Mouse (Mus musculus) CH12.LX (cell line): Measurements from ENCODE around the gene Tyk2. TPM values are rescaled to one million over a fixed set of nuclear protein-coding genes. Genes with fewer than 3 reads are reported as not detected.

Experiments used
- DNase-seq: peaks from one replicate; pipeline ENCODE4 v3.0.0-alpha.2; 2013; ENCODE audit errors: extremely low read depth
- H3K27ac ChIP-seq: 2 replicates; pipeline ENCODE4 v1.5.1; 2012; ENCODE audit warnings: low read depth, mild to moderate bottlenecking, control low read depth, moderate library complexity; ENCODE audit not compliant: insufficient read depth
- H3K27me3 ChIP-seq: replicated peaks from 2 replicates; pipeline ENCODE3; 2012; ENCODE audit warnings: inconsistent platforms
- H3K36me3 ChIP-seq, 2 experiments: replicated peaks in 1 of 2; 2 replicates each; pipeline versions ENCODE3 to v1.6.1; 2012; ENCODE audit warnings: inconsistent platforms in 1 of 2, low read length in 1 of 2, mild to moderate bottlenecking in 1 of 2, mixed read lengths in 1 of 2, moderate library complexity in 1 of 2; ENCODE audit not compliant: control insufficient read depth in 1 of 2, insufficient read depth in 1 of 2
- H3K4me1 ChIP-seq, 2 experiments: 2 replicates each; pipeline ENCODE4 v1.6.1; 2012; ENCODE audit warnings: inconsistent platforms in 1 of 2, moderate library complexity in 1 of 2; ENCODE audit not compliant: insufficient read depth in 2 of 2, control insufficient read depth in 1 of 2
- H3K4me2 ChIP-seq: 2 replicates; pipeline ENCODE4 v1.6.1; 2012; ENCODE audit warnings: low read depth, mild to moderate bottlenecking, control low read depth; ENCODE audit not compliant: poor library complexity, insufficient read depth, severe bottlenecking
- H3K4me3 ChIP-seq, 3 experiments: fragments of 150-350 bp in 1 of 3; sonication (generic) in 1 of 3; replicated peaks in 1 of 3; 2 replicates each; pipeline versions ENCODE3 to v1.5.1; 2011 to 2012; ENCODE audit warnings: low read depth in 2 of 3, low read length in 2 of 3, mild to moderate bottlenecking in 2 of 3, moderate library complexity in 2 of 3, control low read depth in 1 of 3, improper control_type of control experiment in 1 of 3, inconsistent platforms in 1 of 3, mixed read lengths in 1 of 3; ENCODE audit not compliant: poor library complexity in 1 of 3
- H3K79me2 ChIP-seq: replicated peaks from 2 replicates; pipeline ENCODE4 v1.6.1; 2012; ENCODE audit warnings: mild to moderate bottlenecking, moderate library complexity; ENCODE audit not compliant: control insufficient read depth, poor library complexity, insufficient read depth, severe bottlenecking; ENCODE audit errors: extremely low read depth
- H3K9ac ChIP-seq: 2 replicates; pipeline ENCODE4 v1.6.1; 2012; ENCODE audit warnings: low read depth, mild to moderate bottlenecking, control low read depth, moderate library complexity; ENCODE audit not compliant: insufficient read depth
- H3K9me3 ChIP-seq: replicated peaks from 2 replicates; pipeline ENCODE3; 2012; ENCODE audit warnings: low read length, inconsistent platforms, mixed read lengths
- BHLHE40 ChIP-seq: IDR thresholded peaks from 2 replicates; pipeline ENCODE4 v1.6.1; 2011; ENCODE audit warnings: mild to moderate bottlenecking, low read depth, low read length, improper control_type of control experiment
- CHD1 ChIP-seq: IDR thresholded peaks from 2 replicates; pipeline ENCODE4 v1.6.1; 2012; ENCODE audit warnings: low read depth, low read length, improper control_type of control experiment, inconsistent platforms
- CHD2 ChIP-seq: IDR thresholded peaks from 2 replicates; pipeline ENCODE4 v1.6.1; 2011; ENCODE audit warnings: low read length, improper control_type of control experiment
- CTCF ChIP-seq, 2 experiments: IDR thresholded peaks in 1 of 2; conservative IDR thresholded peaks in 1 of 2; 2 replicates each; pipeline ENCODE4 v1.5.1; 2011 to 2012; ENCODE audit warnings: low read depth in 2 of 2, low read length in 2 of 2, improper control_type of control experiment in 1 of 2, inconsistent platforms in 1 of 2, mild to moderate bottlenecking in 1 of 2, moderate library complexity in 1 of 2
- E2F4 ChIP-seq: IDR thresholded peaks from 2 replicates; pipeline ENCODE4 v1.6.1; 2011; ENCODE audit warnings: low read depth, low read length, improper control_type of control experiment; ENCODE audit not compliant: insufficient replicate concordance
- ELF1 ChIP-seq: IDR thresholded peaks from 2 replicates; pipeline ENCODE4 v1.6.1; 2014; ENCODE audit warnings: low read depth, mild to moderate bottlenecking, inconsistent platforms, low read length, improper control_type of control experiment
- EP300 ChIP-seq: IDR thresholded peaks from 2 replicates; pipeline ENCODE4 v1.6.1; 2011; ENCODE audit warnings: low read length, improper control_type of control experiment
- ETS1 ChIP-seq: conservative IDR thresholded peaks from 2 replicates; pipeline ENCODE4 v1.6.1; 2012; ENCODE audit warnings: low read depth, mild to moderate bottlenecking, inconsistent platforms, low read length, improper control_type of control experiment, moderate library complexity
- GABPA ChIP-seq: IDR thresholded peaks from 2 replicates; pipeline ENCODE4 v1.6.1; 2012; ENCODE audit warnings: low read depth, low read length, improper control_type of control experiment, inconsistent platforms; ENCODE audit not compliant: insufficient replicate concordance
- HCFC1 ChIP-seq: IDR thresholded peaks from 2 replicates; pipeline ENCODE4 v1.6.1; 2012; ENCODE audit warnings: low read depth, mild to moderate bottlenecking, inconsistent platforms, low read length, improper control_type of control experiment
- IRF4 ChIP-seq: IDR thresholded peaks from 2 replicates; pipeline ENCODE4 v1.6.1; 2014; ENCODE audit warnings: low read depth, mild to moderate bottlenecking, inconsistent platforms, low read length, improper control_type of control experiment
- JUN ChIP-seq: IDR thresholded peaks from 2 replicates; pipeline ENCODE4 v1.6.1; 2011; ENCODE audit warnings: low read depth, mild to moderate bottlenecking, low read length, improper control_type of control experiment, moderate library complexity; ENCODE audit not compliant: insufficient read depth
- JUND ChIP-seq: conservative IDR thresholded peaks from 2 replicates; pipeline ENCODE4 v1.6.1; 2011; ENCODE audit warnings: low read depth, low read length, improper control_type of control experiment
- MAFK ChIP-seq: IDR thresholded peaks from 2 replicates; pipeline ENCODE4 v1.6.1; 2011; ENCODE audit warnings: low read length, improper control_type of control experiment; ENCODE audit not compliant: insufficient replicate concordance
- MAX ChIP-seq: IDR thresholded peaks from 2 replicates; pipeline ENCODE4 v1.6.1; 2011; ENCODE audit warnings: low read length, improper control_type of control experiment
- MAZ ChIP-seq: IDR thresholded peaks from 2 replicates; pipeline ENCODE4 v1.6.1; 2012; ENCODE audit warnings: low read depth, mild to moderate bottlenecking, inconsistent platforms, low read length, improper control_type of control experiment, moderate library complexity
- MEF2A ChIP-seq: IDR thresholded peaks from 2 replicates; pipeline ENCODE4 v1.6.1; 2014; ENCODE audit warnings: low read depth, mild to moderate bottlenecking, inconsistent platforms, low read length, improper control_type of control experiment, borderline replicate concordance
- MXI1 ChIP-seq: IDR thresholded peaks from 2 replicates; pipeline ENCODE4 v1.6.1; 2011; ENCODE audit warnings: mild to moderate bottlenecking, low read depth, low read length, improper control_type of control experiment
- MYC ChIP-seq: IDR thresholded peaks from 2 replicates; pipeline ENCODE4 v1.6.1; 2011; ENCODE audit warnings: low read depth, mild to moderate bottlenecking, improper control_type of control experiment, low read length
- NELFE ChIP-seq: IDR thresholded peaks from 2 replicates; pipeline ENCODE4 v1.6.1; 2011; ENCODE audit warnings: low read depth, low read length, improper control_type of control experiment
- NRF1 ChIP-seq: IDR thresholded peaks from 2 replicates; pipeline ENCODE4 v1.6.1; 2014; ENCODE audit warnings: low read depth, mild to moderate bottlenecking, inconsistent platforms, low read length, improper control_type of control experiment, moderate library complexity
- PAX5 ChIP-seq: IDR thresholded peaks from 2 replicates; pipeline ENCODE4 v1.6.1; 2012; ENCODE audit warnings: low read length, inconsistent platforms, mixed read lengths
- POLR2A ChIP-seq: IDR thresholded peaks from 2 replicates; pipeline ENCODE4 v1.6.1; 2011; ENCODE audit warnings: low read depth, mild to moderate bottlenecking, improper control_type of control experiment, low read length
- POLR2AphosphoS2 ChIP-seq: IDR thresholded peaks from 2 replicates; pipeline ENCODE4 v1.6.1; 2011; ENCODE audit warnings: low read depth, low read length, improper control_type of control experiment
- RAD21 ChIP-seq: IDR thresholded peaks from 2 replicates; pipeline ENCODE4 v1.6.1; 2011; ENCODE audit warnings: low read depth, mild to moderate bottlenecking, low read length, improper control_type of control experiment, moderate library complexity
- RCOR1 ChIP-seq: conservative IDR thresholded peaks from 2 replicates; pipeline ENCODE4 v1.6.1; 2012; ENCODE audit warnings: low read depth, mild to moderate bottlenecking, inconsistent platforms, low read length, improper control_type of control experiment
- SIN3A ChIP-seq: IDR thresholded peaks from 2 replicates; pipeline ENCODE4 v1.6.1; 2012; ENCODE audit warnings: low read length, improper control_type of control experiment, inconsistent platforms
- SMC3 ChIP-seq: IDR thresholded peaks from 2 replicates; pipeline ENCODE4 v1.6.1; 2011; ENCODE audit warnings: low read depth, low read length, improper control_type of control experiment
- TBP ChIP-seq: conservative IDR thresholded peaks from 2 replicates; pipeline ENCODE4 v1.6.1; 2011; ENCODE audit warnings: low read depth, low read length, improper control_type of control experiment
- TCF12 ChIP-seq: IDR thresholded peaks from 2 replicates; pipeline ENCODE4 v1.6.1; 2014; ENCODE audit warnings: low read depth, mild to moderate bottlenecking, inconsistent platforms, low read length, improper control_type of control experiment
- UBTF ChIP-seq: IDR thresholded peaks from 2 replicates; pipeline ENCODE4 v1.6.1; 2012; ENCODE audit warnings: low read depth, mild to moderate bottlenecking, inconsistent platforms, low read length, improper control_type of control experiment, moderate library complexity
- USF1 ChIP-seq: IDR thresholded peaks from 2 replicates; pipeline ENCODE4 v1.6.1; 2014; ENCODE audit warnings: low read depth, mild to moderate bottlenecking, inconsistent platforms, low read length, improper control_type of control experiment
- USF2 ChIP-seq: conservative IDR thresholded peaks from 2 replicates; pipeline ENCODE4 v1.6.1; 2011; ENCODE audit warnings: low read depth, low read length, improper control_type of control experiment
- ZC3H11A ChIP-seq: IDR thresholded peaks from 2 replicates; pipeline ENCODE4 v1.6.1; 2012; ENCODE audit warnings: low read depth, mild to moderate bottlenecking, inconsistent platforms, low read length, improper control_type of control experiment
- ZKSCAN1 ChIP-seq: IDR thresholded peaks from 2 replicates; pipeline ENCODE4 v1.6.1; 2012; ENCODE audit warnings: low read depth, inconsistent platforms, low read length, improper control_type of control experiment, borderline replicate concordance
- ZMIZ1 ChIP-seq: IDR thresholded peaks from 2 replicates; pipeline ENCODE4 v1.6.1; 2012; ENCODE audit warnings: low read depth, mild to moderate bottlenecking, inconsistent platforms, low read length, improper control_type of control experiment
- ZNF384 ChIP-seq: IDR thresholded peaks from 2 replicates; pipeline ENCODE4 v1.6.1; 2012; ENCODE audit warnings: low read depth, low read length, improper control_type of control experiment, inconsistent platforms
- dilution Hi-C: fragments of 300-500 bp; cut with MboI; formaldehyde crosslinking; loops from 2 replicates; pipeline ENCODE4 v1.14.3; 2020; ENCODE audit warnings: low sequenced_read_pairs; ENCODE audit not compliant: extremely low pct_unique_long_range_greater_than_20kb, extremely low pct_ligation_motif_present
- in situ Hi-C: fragments of 300-500 bp; cut with MboI; formaldehyde crosslinking; loops from 3 replicates; pipeline ENCODE4 v1.14.3; 2019; ENCODE audit warnings: low sequenced_read_pairs, low pct_ligation_motif_present, low pct_unique_long_range_greater_than_20kb, mixed read lengths
- polyA plus RNA-seq: library from polyadenylated mRNA; unstranded; fragments of >175 nt; gene quantifications from 2 replicates; pipeline ENCODE4 v1.2.1, GENCODE M21; 2012; ENCODE audit warnings: low read depth; ENCODE audit not compliant: insufficient read length
- total RNA-seq, 2 experiments: library from RNA; depleted of rRNA; stranded (reverse); fragments of 300-350 nt in 1 of 2; fragments of >200 nt in 1 of 2; gene quantifications; 2 replicates each; pipeline ENCODE4 v1.2.3; 2012 to 2014

Gene Tyk2
- total RNA-seq (2012; rRNA removed): 64.3 and 80.0 TPM in 2 replicates
- total RNA-seq (2014; rRNA removed): 39.0 and 40.6 TPM in 2 replicates
- 45.1 and 49.6 TPM in 2 replicates for polyA plus RNA-seq

GRCm38 (mm10) chr9:21131059-21131956, at the start of gene Tyk2:
TSS of gene Tyk2 (minus strand) at chr9:21131243.
- peak within 1 kb of the TSS; percentile 63 for H3K4me2 ChIP-seq
- peak within 1 kb of the TSS; percentile 86 for H3K9ac ChIP-seq
- H3K27me3 ChIP-seq: no peaks in the 10 kb centered on the region
- H3K36me3 ChIP-seq: peaks cover 27 to 34% of the 10 kb centered on the region in 2 experiments
- peak; percentile 99 for DNase-seq
- peaks cover 33 to 73% of the 10 kb centered on the region in 2 experiments for H3K4me1 ChIP-seq
- H3K79me2 ChIP-seq: peaks cover 21% of the 10 kb centered on the region
- dilution Hi-C loops (no loop called here), in situ Hi-C loops (loop anchor here (5.0 kb wide), 1 partner anchor 39 kb away; the partner anchor contains the start of genes Gm38431 and Raver1)
- H3K9me3 ChIP-seq: no peaks in the 10 kb centered on the region
- H3K27ac ChIP-seq: peak within 1 kb of the TSS; percentile 98
- H3K4me3 ChIP-seq: peak within 1 kb of the TSS; percentile 65 to 82 (median 78)
- TF ChIP-seq CHD2 (peak; percentile 90), JUND (no peak), EP300 (no peak), HCFC1 (peak; percentile 92), ZKSCAN1 (no peak), POLR2A (peak; percentile 82), ZMIZ1 (no peak; the same call in 1 of the 2 replicates), MYC (no peak; the same call in none of the 2 replicates), GABPA (no peak; the same call in 1 of the 2 replicates), USF2 (no peak), ZC3H11A (no peak), TBP (peak; percentile 91), ZNF384 (no peak), MAX (peak; percentile 21; the same call in 1 of the 2 replicates), RAD21 (no peak), MXI1 (peak; percentile 71), E2F4 (no peak), TCF12 (peak; percentile 70), MEF2A (no peak), BHLHE40 (no peak), ELF1 (peak; percentile 100), SMC3 (no peak), CHD1 (peak; percentile 51; the same call in 1 of the 2 replicates), MAFK (no peak), NRF1 (peak; percentile 92), RCOR1 (no peak), ETS1 (no peak; the same call in 1 of the 2 replicates), CTCF (conservative IDR thresholded peaks at IDR 0.05 in 1 of 2, IDR thresholded peaks at IDR 0.05 in 1 of 2; ENCODE audit: low read depth in 2 of 2, low read length in 2 of 2) (no peak), SIN3A (peak; percentile 91), UBTF (no peak), USF1 (no peak), IRF4 (no peak), NELFE (peak; percentile 73), MAZ (0 out of 2 replicates have a peak, but pooled peaks have one; percentile 29), POLR2AphosphoS2 (peak; percentile 87), JUN (no peak), PAX5 (no peak)
